Mouse (Mus musculus): ENCODE measurements around the gene S100z.

S100z gene

DNA sequence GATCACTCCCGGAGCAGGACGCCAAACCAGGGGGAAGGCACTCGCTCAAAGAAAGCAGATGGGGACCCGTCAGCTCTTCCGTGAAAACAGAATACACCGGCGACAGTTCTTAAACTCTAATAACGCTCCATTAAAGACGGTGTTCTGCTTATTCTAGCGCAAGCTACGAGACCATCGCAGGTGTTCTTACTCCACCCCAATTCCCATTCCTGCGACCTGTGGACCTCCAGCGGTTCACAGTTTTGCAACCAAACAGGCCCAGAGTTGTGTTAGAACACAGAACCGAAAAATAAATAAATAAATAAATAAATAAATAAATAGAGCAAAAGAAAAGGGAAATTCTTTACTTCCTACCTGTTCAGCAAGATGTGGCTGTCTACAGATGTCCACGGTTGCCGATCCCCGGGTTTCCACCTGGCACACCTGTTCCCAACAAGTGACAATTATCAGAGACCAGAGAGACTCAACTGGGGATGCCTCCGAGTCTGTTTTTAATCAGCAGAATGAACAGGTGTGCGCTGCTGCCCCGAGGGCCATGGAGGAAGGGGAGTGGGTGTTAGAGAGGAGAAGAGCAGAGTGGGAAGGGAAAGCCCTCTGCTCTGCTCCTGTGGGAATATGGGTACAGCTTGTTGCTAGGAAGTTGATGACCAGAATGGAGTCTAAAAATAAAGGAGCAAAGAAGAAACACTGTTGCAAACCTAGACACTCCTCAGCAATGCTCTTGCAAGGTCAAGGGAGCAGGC lies at the start of gene S100z:
S100z (minus strand) TSS at position 51 of the 743 bp plus-strand sequence.
- DNase-seq (ENCODE audit: low read depth, low spot score) = no peak

DNA sequence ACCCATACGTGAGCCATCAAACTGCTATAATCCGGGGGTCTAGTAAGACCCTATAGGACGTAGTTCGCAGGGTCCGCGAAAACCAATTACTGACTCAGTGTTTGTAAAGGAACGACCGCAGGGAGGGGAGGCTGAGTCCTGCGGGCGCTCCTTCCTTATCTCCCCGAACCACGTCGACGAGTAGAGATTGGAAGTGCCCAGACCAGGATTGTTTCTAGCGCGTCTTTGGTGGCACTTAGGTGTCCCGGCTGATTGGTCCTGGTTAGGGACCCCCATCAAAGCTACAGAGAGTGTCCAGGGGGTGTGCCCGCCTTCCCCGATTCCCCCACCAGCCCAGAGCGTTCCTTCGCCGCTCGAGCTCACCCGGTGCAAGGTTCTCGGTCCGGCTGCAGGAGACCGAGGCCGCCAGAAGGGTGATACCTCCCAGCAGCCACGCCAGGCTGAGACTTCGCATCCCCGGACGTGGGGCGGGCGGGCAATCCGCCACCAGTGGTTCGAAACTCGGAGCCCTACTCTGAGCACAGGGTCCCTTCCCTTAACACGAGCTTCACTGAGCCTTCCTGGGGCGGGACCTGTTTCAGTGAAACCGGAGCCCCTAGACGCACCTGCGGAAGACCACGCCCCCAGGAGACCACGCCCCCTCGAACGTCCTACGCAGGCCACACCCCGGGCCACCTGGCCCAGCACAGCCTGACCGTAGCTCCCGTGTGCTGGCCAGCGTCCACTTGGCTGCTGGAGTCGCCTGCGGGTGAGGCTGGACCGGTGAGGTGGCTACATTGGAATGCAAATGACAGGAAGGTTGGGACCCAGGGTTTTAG lies 46.4 kb upstream of the S100z start, which contains the start of gene F2rl1:
F2rl1 (minus strand) TSS at position 554 of the 818 bp plus-strand sequence.
- peak; percentile 87 for DNase-seq (ENCODE audit: low read depth, low spot score)

DNA sequence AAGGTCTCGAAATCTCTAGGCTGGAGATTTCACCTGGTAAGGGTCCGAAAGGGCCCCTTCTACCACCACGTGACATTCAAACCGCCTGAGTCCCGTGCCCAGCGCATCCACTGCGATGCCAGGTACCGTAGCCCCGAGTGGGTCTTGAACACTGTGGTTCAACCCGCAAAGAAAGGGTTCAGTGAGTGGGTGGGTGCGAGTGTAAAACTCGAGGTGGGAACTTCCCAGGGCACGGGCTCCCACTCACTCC lies 45.8 kb upstream of the S100z start:
- no peak for DNase-seq (ENCODE audit: low read depth, low spot score)

DNA sequence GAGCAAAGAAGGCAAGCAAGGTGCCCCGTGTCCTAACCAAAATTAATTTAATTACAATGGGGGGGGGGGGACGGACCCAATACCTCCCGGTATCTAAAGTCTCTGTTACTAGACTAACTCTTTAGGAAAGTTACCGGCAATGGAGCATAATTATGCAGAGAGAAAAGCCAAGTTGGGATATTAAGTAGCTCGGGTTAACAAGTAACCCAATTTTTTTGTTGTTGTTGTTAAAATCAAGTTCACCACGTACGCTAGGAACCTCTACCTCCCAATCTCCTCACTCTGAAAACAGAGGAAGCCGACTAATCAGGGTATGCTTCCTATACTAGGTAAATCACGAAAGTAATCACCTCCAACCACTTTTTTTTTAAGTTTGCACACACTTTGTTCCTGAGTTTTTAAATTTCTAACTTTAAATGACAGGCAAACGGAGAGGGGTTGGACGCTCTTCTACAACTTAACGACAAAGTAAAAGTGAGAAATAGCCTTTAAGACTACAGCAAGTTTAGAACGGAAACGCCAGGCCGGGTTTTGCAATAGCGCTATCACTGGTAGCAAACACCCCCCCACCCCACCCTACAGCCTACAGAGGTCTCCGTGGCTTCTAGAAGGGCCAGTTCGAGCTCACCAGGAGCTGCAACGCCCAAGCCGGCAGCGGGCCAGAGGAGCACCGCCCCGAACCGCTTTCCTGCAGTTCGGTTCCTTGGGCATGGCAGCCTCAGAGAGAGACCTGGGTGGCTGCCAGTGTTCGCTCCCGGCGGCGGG lies 45.3 kb upstream of the S100z start:
- DNase-seq (ENCODE audit: low read depth, low spot score) = peak; percentile 38

DNA sequence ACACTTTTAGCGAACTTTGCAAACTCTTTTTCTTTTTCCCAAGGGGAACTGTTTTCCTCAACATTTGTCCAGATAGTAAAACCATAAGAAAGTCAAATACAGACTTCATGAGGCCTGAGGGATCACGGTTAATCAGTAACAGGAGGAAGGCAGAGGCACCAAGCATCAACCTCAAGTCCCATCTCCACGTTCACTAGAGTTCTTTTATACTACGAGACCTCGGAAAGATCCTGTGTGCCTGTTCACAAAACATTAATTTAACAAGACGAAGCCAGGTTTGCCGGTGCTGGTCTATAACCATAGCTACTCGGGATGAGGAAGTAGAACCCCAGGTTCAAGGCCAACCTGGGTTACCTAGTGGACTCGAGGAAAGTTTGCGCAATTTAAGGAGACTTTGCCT lies 43.7 kb upstream of the S100z start:
- DNase-seq (ENCODE audit: low read depth, low spot score) = no peak

DNA sequence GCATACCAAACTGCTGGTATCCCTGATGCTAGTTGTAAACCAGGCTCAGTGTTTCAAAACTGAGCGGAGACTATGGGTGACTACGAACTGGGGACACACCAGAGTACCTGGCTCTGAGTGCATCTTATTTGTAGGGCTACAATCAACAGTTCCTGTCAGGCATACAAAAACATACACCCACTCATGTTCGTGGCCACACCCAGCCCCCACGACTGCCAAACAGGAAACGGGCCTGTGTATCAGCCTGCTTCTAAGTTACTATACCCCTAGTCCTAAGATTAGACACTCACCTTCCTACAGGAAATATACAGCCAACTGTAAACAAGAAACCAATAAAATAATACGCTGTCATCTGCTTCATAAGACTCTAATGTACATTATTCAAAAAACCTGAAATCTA lies 42.5 kb upstream of the S100z start:
- no peak for DNase-seq (ENCODE audit: low read depth, low spot score)

DNA sequence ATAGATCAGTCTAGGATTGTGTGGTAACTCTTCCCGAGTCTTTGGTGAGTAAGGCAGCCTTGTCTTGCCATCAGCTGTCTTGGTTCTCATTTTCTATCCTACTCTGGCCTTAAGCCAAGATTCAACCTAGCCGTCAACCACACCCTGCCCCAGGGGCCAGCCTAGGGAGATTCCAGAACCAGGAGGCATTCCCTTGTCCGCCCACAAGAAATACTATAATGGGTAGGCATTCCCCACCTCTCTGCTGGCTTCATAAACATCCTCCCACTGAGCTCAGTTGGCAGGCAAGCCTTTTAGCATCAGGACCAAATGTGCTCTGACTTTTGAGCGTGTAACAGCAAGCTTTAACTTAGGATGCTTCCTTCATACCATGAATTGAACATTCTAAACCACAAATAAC lies 36.2 kb upstream of the S100z start:
- peak; percentile 72 for DNase-seq (ENCODE audit: low read depth, low spot score)

DNA sequence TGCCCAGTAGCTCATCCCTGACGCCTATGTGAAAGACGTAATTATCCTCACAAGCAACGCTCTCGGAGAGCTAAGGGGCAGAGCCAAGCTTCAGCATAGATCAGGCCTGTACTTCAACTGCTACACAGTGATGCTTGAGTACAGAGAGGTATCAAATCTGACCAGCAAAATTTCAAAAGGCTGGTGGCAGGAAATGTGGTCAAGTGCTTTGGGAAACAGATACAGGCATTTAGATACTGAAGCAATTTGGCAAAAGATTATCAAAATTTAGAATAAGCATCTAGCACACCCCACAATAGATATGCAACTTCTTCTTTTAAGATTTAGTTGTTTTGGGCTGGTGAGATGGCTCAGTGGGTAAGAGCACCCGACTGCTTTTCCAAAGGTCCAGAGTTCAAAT lies 31.5 kb upstream of the S100z start:
- no peak for DNase-seq (ENCODE audit: low read depth, low spot score)

DNA sequence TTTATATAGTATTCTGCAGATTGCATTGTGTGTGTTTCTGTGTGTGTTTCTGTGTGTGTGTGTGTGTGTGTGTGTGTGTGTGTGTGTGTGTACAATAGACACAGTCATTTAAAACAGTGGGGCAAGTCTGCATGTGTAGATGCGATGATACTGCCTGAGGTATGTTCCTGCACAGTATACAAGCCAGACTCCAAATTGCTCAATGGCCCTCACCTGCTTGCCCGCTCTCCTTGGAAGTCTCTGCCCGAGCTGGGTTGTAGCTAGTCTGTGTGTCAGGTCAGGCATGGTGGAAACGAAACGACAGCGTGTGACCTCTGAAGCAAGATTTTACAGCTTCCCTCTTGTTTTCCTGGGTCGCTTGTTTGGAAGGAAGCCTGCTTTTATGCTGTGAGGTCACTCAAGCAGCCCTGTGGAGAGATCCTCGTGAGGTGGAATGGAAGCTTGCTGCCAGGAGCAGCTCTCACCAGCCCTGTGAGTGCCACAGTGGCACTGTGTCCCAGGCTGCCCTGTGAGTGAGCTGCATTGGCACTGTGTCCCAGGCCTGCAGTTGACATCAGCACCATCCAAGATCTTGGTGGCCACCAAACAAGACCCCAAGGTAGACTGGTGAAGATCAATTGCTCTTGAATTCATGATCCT lies 24.9 kb upstream of the S100z start:
- DNase-seq (ENCODE audit: low read depth, low spot score) = no peak

DNA sequence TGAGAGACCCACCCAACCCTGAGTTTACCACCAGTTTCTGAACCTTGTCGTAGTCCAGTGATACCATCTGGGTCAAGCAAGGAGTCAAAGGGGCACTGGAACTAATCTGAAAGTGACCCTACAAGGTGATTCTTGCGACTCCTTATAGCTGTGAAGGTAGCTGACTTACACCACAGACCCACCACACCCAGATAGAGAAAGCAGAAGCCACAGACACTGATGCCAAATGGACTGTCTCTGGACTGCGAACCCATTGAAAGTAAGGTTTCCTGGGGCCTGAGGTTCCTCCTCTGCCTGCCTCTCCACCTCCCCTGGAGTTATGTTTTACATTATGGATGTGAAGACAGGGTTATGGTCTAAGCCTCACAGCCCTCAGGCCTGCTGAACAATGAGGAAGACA lies 18.1 kb upstream of the S100z start:
- no peak for DNase-seq (ENCODE audit: low read depth, low spot score)

DNA sequence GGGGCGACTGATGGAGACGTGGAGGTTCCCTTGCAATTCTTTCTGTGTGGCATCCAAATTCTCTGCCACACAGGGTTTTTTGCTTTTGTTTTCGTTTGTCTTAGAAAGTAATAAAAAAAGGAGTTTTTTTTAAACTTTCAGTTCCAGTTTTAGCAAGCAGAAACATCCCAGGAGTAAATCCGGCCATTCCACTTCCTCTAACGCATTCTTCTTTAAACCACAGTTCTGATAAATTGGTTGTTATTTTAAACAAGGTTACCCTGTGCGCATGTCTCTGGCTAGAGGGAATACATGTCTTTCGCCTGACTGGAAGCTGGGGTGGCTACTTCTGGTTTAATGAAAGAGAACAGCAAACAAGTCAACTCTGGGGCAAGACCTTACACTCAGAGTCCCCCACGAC lies 16.3 kb upstream of the S100z start:
- DNase-seq (ENCODE audit: low read depth, low spot score) = no peak

DNA sequence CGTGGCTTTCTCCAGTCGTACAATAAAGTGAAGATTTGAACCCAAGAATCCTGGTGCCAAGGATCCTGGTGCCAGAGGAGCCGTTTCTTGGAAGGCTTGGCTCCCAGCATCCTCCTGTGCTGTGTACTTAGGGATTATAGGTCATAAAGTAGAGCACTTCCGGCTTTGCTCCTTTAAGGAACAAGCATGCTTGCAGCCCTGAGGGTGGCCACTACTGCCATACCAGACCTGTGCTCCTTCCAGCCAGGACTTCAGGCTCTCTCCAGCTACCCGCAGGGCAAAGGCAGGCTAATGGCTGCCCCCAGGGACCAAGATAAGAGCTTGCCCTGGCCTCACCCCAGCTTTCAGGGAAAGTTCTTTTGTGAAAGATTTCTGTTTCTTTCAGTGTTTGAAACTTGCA lies 14.8 kb upstream of the S100z start:
- no peak for DNase-seq (ENCODE audit: low read depth, low spot score)

DNA sequence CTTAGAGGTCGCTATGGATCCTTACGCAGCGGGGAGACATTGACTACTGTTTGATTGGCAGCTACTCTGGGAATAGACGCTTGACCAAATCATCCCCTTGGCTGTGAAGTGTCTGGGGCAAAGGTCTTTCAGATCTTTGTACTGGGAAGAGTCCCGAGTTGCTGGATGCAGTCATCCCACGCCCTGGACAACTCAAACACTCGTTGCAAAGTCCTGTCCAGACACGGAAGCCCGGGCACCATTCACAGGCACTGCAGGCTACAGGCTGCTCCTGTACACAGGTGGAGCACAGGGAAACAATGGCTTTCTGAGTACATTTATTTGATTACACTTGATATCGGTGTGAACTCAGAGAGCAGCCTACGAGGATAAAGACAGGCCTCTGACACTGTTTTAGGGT lies 12.8 kb upstream of the S100z start:
- no peak for DNase-seq (ENCODE audit: low read depth, low spot score)

DNA sequence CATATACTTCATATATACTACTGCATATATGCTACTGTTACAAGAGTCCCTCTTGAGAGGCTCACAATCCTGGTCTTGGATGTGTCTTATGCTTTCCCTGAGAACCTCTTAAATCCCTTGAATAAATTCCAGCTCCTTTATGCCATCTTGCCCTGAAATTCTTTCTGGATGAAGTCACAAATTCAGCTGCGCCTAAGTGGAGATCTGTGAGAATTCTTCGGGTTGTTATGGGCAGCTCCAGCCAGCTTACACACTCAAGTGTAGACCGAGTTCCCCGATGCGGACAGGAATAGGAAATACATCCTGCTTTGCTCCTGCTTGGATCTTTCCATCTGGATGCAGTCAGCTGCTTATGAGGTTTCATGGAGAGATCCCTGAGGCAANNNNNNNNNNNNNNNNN lies 6.1 kb upstream of the S100z start:
- DNase-seq (ENCODE audit: low read depth, low spot score) = no peak

DNA sequence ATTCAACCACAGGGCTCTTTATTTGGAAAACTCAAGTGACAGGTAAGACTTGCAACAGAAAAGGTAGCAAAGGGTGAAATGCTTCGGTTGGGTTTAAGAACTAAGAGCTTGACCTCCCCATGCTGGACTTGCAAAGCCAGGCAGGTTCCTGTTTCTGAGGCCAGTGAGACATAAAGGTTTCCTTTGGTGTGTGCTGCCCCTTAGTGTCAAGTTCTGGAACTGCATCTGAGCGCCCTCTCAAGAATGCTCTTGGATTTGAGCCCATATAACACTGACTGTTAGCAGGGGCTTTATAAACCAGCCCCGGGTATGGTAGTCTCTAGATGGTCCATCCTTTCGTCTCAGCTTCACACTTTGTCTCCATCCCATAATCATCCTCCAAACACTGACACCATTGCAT lies 2.9 kb upstream of the S100z start:
- peak; percentile 69 for DNase-seq (ENCODE audit: low read depth, low spot score)

DNA sequence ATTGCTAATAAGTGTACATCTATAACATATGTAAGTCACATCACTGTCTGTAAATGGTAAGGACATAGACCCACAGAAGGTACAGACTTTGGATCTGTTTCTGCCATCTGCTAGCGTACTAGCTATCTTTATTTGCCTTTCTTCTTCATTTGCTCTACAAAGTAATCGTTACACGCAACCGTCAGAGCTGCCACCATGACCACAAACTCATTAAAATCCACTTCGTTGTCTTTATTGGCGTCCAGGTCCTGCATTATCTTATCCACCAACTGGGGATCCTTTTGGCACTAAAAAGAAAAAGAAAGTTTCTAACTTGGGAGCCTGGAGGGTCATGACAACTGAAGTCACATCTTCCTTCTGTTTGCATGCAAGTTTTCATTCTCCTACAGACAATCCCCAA lies 1.3 kb downstream of the S100z start:
- no peak for DNase-seq (ENCODE audit: low read depth, low spot score)

DNA sequence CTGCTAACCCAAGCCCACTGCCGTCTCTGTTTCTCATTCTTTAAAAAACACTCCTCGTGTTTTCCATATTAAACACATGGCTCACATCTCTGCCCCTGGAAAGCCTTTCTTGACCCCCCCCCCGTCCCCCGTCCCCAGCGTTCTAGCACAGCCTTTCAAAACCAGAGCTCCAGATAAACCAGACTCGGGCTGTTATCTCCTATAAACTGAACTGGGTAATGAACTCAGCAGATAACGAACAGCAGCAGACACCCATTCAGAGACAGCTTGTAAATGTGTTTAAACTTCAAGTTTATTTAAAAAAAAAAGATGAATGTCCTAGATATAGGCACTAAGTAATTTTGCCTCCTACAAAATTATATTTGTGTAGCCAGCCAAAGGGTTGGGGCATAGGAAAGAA lies 3.4 kb downstream of the S100z start:
- no peak for DNase-seq (ENCODE audit: low read depth, low spot score)

DNA sequence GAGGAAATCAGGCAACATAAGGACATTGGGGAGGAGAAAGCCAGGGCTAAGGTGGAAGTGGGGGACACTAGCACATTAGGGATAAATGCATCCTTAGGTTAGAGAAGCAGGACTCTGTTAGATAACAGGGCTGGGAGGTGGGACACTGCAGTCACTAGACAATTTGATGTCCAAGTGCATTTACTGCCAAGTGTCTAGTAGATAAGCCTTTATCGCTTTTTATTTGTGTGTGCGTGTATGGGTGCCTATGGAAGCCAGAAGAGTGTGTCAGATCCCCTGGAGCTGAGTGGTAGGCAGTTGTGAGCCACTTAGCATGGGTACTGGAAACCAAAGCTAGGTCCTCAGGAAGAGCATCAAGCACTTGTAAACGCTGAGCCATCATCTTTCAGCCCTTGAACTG lies 4.2 kb downstream of the S100z start:
- DNase-seq (ENCODE audit: low read depth, low spot score) = no peak

DNA sequence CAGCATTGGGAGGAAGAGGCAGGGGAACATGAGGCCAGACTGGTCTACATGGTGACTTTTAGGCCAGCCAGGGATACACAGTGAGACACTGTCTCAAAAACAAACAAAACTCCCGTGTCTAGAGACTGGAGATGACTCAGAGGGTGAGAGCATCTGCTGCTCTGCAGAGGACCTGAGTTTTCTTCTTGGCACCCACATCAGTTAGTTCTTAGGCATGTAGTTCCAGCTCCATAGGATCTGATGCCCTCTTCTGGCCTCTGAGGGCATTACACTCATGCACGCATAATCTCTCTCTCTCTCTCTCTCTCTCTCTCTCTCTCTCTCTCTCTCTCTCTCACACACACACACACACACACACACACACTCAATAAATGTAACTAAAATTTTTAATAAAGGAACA lies 7.6 kb downstream of the S100z start:
- peak; percentile 65 for DNase-seq (ENCODE audit: low read depth, low spot score)

DNA sequence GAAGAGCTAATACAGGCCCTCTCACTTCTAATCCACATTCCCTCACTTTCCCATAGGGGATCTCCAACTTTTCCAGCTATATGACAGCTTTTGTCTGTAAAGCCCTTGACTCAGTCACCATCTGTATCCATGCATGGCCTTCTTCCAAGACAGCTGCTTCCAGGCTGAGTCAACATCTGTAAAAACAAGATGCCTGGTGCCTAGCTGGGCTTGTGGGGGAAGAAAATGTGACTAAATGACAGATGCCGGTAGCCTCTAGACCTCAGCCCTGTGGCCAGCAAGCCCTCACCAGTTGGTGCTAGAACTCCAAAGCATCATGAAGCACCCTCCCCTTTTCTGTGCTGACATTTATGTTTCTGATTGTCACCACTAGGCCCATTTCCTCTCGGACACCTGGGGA lies 27.0 kb downstream of the S100z start:
- no peak for DNase-seq (ENCODE audit: low read depth, low spot score)

DNA sequence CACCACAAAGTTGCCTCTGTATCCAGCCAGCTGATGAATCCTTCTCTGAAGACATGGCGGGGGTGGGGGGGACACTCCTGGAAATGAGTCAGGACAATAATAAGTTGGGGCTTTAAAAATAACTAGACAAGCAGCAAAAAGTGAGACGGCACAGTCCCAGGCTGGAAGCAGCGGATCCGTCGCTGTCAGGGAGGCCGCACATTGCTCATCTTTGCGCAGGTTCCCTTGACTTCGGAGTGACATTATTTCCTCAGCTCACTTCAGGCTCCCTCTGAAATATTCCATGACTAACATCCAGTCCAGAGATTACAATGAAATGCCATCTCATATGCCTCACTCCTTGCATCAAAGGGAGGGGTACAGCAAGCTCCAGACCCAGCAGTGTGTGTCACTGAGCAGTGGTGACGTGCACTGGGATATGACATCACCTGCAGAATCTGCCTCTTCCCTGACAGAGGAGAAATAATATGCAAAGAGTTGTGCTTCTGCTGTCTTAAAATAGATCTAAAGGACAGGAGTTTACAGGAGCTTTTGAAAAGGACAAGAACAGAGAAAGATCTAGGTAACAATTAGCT lies 27.8 kb downstream of the S100z start:
- DNase-seq (ENCODE audit: low read depth, low spot score) = no peak

DNA sequence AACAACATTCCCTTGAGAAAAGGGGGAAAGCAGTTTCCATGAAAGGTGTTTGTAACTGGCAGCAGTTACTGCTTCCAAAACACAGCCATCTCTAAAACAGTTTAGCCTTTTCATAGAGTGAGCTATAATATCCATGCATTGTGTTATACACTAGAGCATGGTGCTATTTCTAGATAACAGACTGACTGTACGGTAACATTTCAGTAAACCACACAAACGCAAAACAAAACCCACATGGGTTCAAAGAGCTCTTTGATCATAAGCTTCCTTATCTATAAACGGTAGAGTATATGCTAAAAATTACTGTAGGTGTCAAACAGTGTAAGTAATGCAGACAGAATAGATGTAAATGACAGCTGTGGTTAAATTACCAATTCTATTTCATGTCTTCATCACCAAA lies 28.8 kb downstream of the S100z start:
- no peak for DNase-seq (ENCODE audit: low read depth, low spot score)
